Mouse (Mus musculus) liver, adult 10 weeks (tissue): ENCODE measurements around the gene Rfx6. TPM values are rescaled to one million over a fixed set of nuclear protein-coding genes. Genes with fewer than 3 reads are reported as not detected.

Experiments
- polyA plus RNA-seq: library from polyadenylated mRNA; stranded (reverse); fragments of 350-450 nt; fragmentation: Illumina TruSeq; extraction: RNeasy Lipid Tissue Mini Kit (QIAGEN cat#74804); gene quantifications from one replicate; pipeline ENCODE4 v1.2.3, GENCODE M21; 2014; ENCODE audit warnings: low read depth, low replicate concordance

The Rfx6 gene
- polyA plus RNA-seq, result not detected

DNA sequence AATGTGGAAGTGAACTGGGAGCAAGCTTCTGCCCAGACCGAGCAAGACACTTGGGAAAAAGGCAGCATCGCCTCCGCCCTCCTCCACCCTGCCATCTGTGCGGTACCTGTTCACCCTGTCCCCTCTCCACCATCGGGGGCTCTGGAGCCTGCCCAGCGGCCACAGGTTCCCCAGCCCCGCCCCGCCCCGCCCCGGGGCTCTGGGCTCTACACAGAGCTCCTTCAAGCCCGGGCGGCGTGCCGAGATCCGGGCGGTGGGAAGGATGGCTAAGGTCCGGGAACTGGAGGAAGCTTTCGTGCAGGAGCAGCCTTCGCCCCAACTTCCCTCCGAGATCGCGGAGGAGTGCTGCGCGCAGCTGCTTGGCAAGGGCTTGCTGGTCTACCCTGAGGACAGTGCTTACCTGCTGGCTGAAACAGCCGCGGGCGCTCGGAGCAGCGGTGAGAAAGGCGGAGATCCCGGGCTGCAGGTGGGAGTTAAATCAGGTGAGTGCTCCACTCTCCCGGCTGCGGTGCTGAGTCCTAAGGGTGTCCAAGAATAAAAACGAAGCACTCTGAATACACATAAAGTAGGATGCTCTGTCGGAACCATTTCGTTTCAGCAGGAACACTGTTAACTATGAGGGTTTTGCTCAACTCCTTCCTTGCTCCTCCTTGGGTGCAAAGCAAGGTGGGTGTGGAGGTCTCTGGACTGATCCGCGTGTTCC lies at the start of gene Rfx6:
TSS of gene Rfx6 (plus strand) at position 209 of the 703 bp plus-strand sequence.

DNA sequence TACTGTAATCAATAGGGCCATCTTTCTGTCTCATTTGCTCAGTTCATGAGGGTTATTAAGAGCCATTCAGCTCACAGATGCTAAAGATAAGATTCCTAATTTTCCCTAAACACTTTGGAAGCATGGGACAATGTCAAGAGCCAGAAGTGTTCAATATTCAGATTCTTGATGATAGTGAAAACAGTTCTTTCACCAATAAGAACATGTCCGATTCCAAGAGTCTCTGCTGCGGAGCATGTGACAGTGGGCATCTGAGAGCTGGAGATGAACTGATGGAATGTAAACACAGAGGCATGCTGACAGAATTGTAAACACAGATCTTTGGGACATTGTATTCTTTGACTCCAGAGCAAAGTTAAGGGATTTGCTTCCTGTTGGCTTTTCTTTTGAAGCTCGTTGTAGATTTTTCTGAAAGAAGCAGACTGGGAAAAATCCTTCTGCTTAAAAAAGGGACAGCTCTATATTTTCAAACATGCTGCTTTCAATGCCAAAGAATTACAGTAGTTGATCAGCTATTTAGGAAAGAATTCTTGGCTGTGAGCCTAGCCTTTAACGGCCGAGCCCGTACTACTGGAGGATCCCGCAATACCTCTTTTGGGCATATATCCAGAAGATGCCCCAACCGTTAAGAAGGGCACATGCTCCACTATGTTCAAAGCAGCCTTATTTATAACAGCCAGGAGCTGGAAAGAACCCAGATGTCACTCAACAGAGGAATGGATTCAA lies 46.0 kb upstream of the Rfx6 start, which contains the start of gene Gprc6a:
TSS of gene Gprc6a (minus strand) at position 51 of the 726 bp plus-strand sequence.

Other genes starting within 250 kb of the Rfx6 start
- 0.50 TPM for gene Gm49339, start 197.1 kb upstream of the Rfx6 start, polyA plus RNA-seq
- gene Lilr4b, start 197.1 kb upstream of the Rfx6 start, polyA plus RNA-seq, result 5.6 TPM
- 26.2 TPM for gene Lilrb4a, start 186.8 kb upstream of the Rfx6 start, polyA plus RNA-seq
- gene Fam162b, start 87.2 kb upstream of the Rfx6 start, polyA plus RNA-seq, result not detected
- gene Gprc6a, start 46.3 kb upstream of the Rfx6 start, polyA plus RNA-seq, result not detected